Mouse (Mus musculus) layer of hippocampus, adult 8-10 months (tissue): ENCODE results near the gene Slc13a2. TPM values are rescaled to one million over a fixed set of nuclear protein-coding genes. Genes with fewer than 3 reads are reported as not detected.

Source experiments
- DNase-seq, 2 experiments: peaks; one replicate each; pipeline ENCODE4 v3.0.0; 2022; ENCODE audit warnings: low spot score in 2 of 2
- total RNA-seq, 4 experiments: library from RNA; stranded (reverse); gene quantifications; 2 replicates each; pipeline ENCODE4 v1.2.4; 2022

Slc13a2 gene
- total RNA-seq, 4 experiments from 2014 or later: not detected

- peak in 1 of 2 experiments; percentile 43 for DNase-seq
Measured at GRCm38 (mm10) chr11:78397397-78397796, 24.6 kb downstream of the Slc13a2 start.

- no peak for DNase-seq
Measured at GRCm38 (mm10) chr11:78396950-78397349, 25.1 kb downstream of the Slc13a2 start.

- no peak for DNase-seq
Measured at GRCm38 (mm10) chr11:78392728-78393127, 29.3 kb downstream of the Slc13a2 start.

- DNase-seq: no peak
Measured at GRCm38 (mm10) chr11:78386508-78387043, 35.4 kb downstream of the Slc13a2 start, which contains the start of gene Foxn1. TSS of gene Foxn1 (minus strand) at chr11:78386558.

GRCm38 (mm10) chr11:78385776-78386175 is 36.2 kb downstream of the Slc13a2 start:
- no peak for DNase-seq

GRCm38 (mm10) chr11:78382701-78383100 is 39.3 kb downstream of the Slc13a2 start:
- no peak for DNase-seq

GRCm38 (mm10) chr11:78382286-78382685 is 39.7 kb downstream of the Slc13a2 start:
- peak in 1 of 2 experiments; percentile 42 for DNase-seq

- DNase-seq: no peak
Measured at GRCm38 (mm10) chr11:78380996-78381395, 41.0 kb downstream of the Slc13a2 start.

GRCm38 (mm10) chr11:78380351-78380750 is 41.7 kb downstream of the Slc13a2 start:
- DNase-seq: no peak

GRCm38 (mm10) chr11:78377549-78378159 is 44.4 kb downstream of the Slc13a2 start:
- DNase-seq: no peak

- DNase-seq: no peak
Measured at GRCm38 (mm10) chr11:78374147-78374546, 47.9 kb downstream of the Slc13a2 start.

GRCm38 (mm10) chr11:78372610-78373009 is 49.4 kb downstream of the Slc13a2 start:
- DNase-seq: no peak

GRCm38 (mm10) chr11:78372166-78372565 is 49.9 kb downstream of the Slc13a2 start:
- no peak for DNase-seq

- DNase-seq: no peak
Measured at GRCm38 (mm10) chr11:78371711-78372110, 50.3 kb downstream of the Slc13a2 start.

GRCm38 (mm10) chr11:78370389-78370788 is 51.6 kb downstream of the Slc13a2 start:
- DNase-seq: no peak

- no peak for DNase-seq
Measured at GRCm38 (mm10) chr11:78367456-78368225, 54.4 kb downstream of the Slc13a2 start.

- no peak for DNase-seq
Measured at GRCm38 (mm10) chr11:78364103-78364502, 57.9 kb downstream of the Slc13a2 start.

GRCm38 (mm10) chr11:78363309-78364007 is 58.6 kb downstream of the Slc13a2 start:
- no peak for DNase-seq

- DNase-seq: no peak
Measured at GRCm38 (mm10) chr11:78360789-78361131, 61.3 kb downstream of the Slc13a2 start.

- DNase-seq: peak; percentile 46 to 70
Measured at GRCm38 (mm10) chr11:78360125-78360788, 61.8 kb downstream of the Slc13a2 start.

- DNase-seq: no peak
Measured at GRCm38 (mm10) chr11:78358330-78359007, 63.5 kb downstream of the Slc13a2 start.
